Mouse (Mus musculus) cortical plate, adult 2 months (tissue): Measurements from ENCODE around the gene Rxfp4.

Experiments
- CTCF ChIP-seq: fragments of 200-500 bp; IDR thresholded peaks from 2 replicates; pipeline ENCODE4 v1.5.1; 2011; ENCODE audit warnings: mild to moderate bottlenecking, control low read depth, low read length; ENCODE audit not compliant: insufficient read depth; ENCODE audit errors: extremely low read depth
- POLR2A ChIP-seq: fragments of 200-500 bp; IDR thresholded peaks from 2 replicates; pipeline ENCODE4 v1.6.1; 2011; ENCODE audit warnings: mild to moderate bottlenecking, low read length, control low read depth; ENCODE audit not compliant: insufficient read depth; ENCODE audit errors: extremely low read depth

- TF ChIP-seq CTCF (no peak), POLR2A (no peak)
Measured at GRCm38 (mm10) chr3:88658441-88659127, 5.6 kb upstream of the Rxfp4 start.
